Mouse (Mus musculus): ENCODE results near the gene Cr2.

DNA sequence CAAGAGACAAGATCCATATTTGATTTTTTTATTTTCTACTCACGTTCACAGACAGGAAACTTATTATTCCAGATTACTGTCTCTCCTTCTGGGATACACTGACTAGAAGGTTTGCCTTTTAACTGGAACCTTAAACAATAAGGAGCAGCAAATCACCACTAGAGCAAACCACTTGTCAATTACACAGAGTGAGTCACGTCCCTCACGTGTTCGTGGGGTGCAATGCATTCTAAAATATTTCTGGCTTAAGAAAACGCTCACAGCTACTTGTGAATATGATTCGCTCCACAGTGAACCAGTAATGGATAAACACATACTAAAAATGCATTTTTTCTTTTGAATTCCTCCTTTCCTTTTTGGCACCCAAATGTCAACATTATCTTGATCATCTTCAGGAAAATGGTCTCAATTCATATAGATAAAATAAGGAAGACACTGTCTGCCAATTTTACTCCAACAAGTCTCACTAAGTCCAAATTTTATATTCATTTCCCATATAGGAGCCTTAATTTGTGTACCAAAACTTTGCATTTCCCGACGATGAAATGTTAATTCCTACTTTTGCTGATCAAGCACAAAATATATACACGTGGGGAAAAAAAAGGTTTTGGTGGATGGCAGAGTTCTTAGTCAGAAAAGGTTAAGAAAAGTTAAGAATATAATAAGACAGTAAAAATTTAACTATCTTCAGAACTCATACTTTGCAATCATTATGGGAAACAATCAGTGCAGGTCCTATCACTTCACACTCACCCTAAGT is 11.3 kb downstream of the Cr2 start:
- TF ChIP-seq GATA1 (IDR thresholded peaks at IDR 0.05; ENCODE audit: borderline replicate concordance, low read length) (no peak), FLI1 (IDR thresholded peaks at IDR 0.05; ENCODE audit: low read length) (no peak)
